Mouse (Mus musculus) megakaryocyte, embryonic 14.5 days (primary cell): ENCODE measurements at regions not wholly inside any gene's neighbourhood (a gene's known extent, or its start where the extent isn't known, plus 50 kb on each side); places are given as distances from the start of the nearest gene placed in this dataset.

Experiments
- FLI1 ChIP-seq: IDR thresholded peaks from 2 replicates; pipeline ENCODE4 v1.6.1; 2012; ENCODE audit warnings: low read length, inconsistent platforms, mixed read lengths
- GATA1 ChIP-seq: IDR thresholded peaks from 3 replicates; pipeline ENCODE4 v1.6.1; 2012; ENCODE audit warnings: mixed read lengths, low read length, inconsistent platforms, borderline replicate concordance

DNA sequence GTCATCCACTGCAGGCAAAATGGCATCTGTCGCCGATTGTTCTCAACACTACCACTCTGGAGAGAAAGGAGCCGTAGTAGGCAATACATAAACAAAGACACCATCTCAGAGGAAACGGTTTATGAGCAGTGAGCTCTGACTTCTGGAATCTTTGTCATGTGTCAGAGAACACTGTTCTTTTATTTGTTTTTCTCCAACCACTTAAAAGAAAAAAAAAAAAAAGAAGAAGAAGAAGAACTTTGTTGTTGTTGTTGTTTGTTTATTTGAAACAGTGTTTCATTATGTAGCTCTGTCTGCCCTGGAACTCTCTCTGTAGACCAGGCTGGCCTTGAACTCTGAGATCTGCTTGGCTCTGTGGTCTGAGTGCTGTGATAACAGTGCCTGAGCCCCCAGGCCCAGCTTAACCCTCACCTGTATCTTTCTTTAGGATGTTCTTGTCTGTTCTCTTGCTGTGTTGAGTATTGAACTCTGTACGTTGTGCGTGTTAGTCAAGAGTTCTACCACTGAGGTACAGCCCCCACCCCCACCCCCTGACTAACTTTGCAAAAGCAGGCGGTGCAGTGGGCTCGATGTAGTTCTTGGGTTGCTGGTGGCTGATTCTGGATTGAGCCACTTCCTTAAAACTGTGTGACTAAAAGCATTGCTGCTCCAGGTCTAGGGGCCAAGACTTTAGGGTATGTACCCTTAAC lies 65.7 kb upstream of the Cpm start:
- no peak for TF ChIP-seq GATA1
- no peak for TF ChIP-seq FLI1
